Mouse (Mus musculus): ENCODE measurements at regions not wholly inside any gene's neighbourhood (a gene's known extent, or its start where the extent isn't known, plus 50 kb on each side); places are given as distances from the start of the nearest gene placed in this dataset.

DNA sequence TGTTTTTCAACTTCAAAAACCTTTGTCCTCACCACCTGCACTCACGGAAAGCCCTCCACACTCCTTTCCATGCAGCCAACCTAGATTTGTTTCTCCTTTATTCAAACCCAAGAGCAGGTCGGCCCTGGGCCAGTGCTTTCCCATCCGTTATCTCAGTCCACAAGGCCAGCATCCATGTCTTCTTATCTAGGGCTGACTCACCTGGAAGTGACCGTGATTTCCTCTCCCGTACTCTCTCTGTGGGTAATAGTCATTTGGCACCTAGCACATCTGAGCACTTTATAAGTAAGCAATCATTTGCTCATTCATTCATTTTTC, 106.2 kb downstream of the Rassf10 start:
- no peak for DNase-seq (ENCODE audit: low spot score in 2 of 2)

DNA sequence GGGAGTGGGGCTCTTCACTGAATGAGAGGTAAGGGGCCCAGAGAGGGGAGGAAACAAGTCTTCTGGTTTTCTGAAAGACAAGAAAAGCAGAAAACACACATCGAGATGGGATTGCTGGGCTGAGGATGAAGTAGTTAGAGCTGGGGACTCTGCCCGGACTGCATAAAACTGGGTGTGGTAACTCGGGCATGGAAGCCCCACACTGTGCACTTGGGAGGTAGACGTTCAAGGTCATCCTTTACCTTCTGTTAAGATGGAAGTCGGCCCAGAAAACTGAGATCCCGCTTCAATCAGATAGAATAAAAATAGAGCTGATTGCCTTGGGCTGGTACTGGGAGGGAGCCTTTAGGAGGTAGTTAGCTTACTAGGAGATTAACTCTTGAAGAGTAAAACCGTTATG, 107.2 kb downstream of the Rassf10 start:
- no peak for DNase-seq (ENCODE audit: low spot score in 2 of 2)

DNA sequence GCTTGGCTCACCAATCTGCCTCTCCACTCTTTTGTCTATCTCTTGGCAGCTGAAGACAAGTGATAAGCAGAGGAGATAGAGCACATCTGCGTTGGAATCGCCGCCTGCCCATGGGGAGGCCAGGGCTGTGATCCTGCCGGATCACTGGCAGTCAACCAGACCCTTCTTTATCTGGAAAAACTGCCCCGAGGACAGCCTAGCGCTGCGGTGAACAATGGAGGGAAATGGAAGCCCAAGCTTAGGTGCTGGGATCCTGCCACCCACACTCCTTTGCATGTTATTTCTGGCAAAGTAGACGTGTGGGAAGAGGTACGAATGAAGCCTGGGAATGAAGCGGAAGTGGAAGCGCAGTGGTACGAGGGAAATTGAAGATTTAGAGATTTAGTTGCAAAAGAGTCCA, 112.8 kb downstream of the Rassf10 start:
- DNase-seq (ENCODE audit: low spot score in 2 of 2) = no peak

DNA sequence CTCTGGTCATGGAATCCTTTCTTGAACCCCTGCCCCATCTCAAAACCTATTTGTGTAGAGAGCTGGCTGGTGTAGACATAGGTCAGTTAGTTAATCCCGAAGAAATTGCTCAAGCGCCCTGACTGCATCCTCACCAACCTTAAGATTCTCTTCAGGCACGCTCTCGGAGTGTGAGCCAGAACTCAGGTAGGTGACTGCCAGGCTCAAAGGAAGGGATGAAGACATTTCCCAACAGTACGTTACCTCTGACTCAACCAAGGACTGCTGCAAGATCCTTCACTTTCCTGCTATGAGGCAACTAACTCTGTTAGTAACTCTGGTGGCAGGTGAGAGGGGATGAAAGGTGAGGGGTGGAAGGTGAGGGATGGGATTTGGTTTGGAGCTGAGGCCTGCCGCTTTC, 114.5 kb downstream of the Rassf10 start:
- DNase-seq (ENCODE audit: low spot score in 2 of 2) = no peak

DNA sequence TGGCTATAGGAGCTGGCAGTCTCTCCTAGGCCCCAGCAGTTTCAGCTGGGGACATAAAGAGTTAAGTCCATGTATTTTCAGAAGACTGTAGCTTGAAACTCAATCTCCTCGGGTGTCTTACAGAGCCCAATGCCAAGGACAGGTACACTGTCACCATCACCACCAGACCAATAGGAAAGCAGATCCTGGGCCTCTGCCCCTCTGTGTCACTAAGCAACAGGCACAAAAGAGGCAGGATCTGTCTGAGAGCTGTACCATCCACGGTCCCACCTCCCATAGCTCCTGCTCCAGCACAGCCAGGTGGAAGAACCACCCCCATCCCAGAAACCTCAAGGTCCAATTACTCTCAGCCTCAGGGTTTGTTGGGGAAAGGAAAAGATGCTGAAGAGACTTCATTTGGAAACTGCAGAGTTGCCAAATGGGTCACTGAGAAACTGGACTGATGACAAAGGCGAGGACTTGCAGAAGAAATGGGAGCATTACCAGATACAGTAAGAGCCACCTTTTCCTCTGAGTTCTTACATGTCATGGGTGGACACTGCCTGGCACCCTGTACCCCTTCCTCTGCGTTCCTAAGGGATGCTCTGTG, 115.7 kb downstream of the Rassf10 start:
- DNase-seq (ENCODE audit: low spot score in 2 of 2) = no peak

DNA sequence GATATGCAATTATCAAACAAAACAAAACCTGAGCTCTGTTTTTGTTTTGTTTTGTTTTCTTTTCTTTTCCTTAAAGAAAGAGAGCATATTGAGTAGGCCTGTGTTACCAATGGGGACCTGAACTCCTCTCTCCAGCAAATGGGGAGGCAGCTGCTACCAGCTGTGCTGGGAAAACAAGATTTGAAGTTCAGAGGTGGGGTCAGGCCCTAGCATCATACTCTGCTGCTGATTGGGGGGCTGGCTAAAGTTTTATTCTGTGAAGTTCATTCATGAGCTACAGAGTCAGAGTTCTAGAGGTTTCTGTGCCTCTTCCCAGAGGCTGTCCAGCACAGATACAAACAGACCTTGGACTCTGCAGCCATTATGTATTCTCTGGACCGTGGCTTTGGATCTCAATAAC, 117.7 kb downstream of the Rassf10 start:
- DNase-seq (ENCODE audit: low spot score in 2 of 2) = no peak

DNA sequence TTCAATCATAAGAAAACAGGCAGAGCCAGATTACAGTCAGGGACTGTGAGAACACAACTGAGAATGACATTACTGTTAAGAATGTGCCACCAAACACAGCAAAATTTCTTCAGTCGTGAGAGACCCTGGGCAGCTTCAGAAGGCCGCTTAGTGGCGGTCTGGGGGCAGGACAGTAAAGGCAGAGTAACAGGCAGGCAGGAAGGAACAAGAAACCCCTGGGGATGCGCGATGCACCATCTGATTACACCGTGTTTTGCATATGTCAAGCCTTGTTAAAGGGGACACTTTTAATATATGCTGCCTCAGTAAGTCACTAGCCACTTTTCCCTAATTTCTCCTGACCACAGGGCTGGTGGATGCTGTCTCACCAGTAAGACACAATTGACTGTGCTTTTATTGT, 120.0 kb downstream of the Rassf10 start:
- DNase-seq (ENCODE audit: low spot score in 2 of 2) = no peak

DNA sequence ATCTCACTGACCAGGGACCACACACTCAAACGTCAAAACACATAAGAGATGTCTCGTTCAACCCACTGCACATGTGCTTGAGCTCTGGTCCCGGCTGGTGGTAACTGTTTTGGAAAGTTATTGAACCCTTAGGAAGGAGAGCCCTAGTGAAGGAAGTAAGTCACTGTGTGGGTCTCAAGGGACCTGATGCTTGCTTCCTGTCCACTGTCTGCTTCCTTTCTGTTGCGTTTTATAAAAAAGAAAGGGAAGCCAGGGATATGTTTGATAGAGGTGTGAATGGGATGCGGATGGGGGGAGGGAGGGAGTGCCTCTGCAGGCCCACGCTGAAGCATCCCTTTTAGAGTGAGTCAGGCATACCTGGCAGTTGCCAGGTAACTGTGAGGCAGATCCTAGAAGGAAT, 121.6 kb downstream of the Rassf10 start:
- no peak for DNase-seq (ENCODE audit: low spot score in 2 of 2)

DNA sequence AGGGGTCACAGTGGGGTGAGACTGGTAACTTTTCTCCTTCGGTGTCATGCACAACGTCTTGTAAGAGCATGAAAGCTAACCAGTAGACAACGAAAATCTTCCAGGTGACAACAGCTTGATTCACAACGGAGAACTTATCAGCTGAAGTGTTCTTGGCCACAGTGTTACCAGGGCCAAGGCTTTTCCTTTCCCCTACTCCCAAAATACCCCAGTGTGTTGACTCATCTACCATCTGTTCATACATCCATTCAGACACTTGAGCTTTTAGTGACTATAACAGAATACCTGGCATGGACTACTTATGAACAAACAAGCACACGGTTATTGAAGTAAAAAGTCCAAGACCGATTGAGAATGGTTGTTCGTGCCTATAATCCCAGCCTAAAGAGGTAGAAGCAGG, 122.5 kb downstream of the Rassf10 start:
- no peak for DNase-seq (ENCODE audit: low spot score in 2 of 2)

DNA sequence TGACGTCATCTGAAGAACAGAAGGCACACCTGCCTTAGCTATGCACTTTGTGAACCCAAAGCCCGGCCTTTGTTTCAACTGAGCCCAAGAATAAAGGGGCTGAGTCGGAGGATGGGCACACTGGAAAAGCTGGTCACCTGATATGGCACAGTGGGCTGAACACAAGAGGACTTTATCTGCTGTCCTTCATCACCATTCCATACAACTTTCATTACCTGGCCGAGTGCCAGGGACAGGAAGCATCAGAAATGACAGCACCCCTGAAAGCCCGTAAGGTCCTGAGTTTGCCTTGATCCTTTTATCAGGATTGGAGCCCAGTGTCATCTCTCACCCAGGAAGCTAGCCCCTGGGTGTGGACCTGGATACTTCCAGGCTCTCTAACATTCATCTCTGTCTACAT, 126.1 kb upstream of the Arntl start:
- no peak for DNase-seq (ENCODE audit: low spot score in 2 of 2)

DNA sequence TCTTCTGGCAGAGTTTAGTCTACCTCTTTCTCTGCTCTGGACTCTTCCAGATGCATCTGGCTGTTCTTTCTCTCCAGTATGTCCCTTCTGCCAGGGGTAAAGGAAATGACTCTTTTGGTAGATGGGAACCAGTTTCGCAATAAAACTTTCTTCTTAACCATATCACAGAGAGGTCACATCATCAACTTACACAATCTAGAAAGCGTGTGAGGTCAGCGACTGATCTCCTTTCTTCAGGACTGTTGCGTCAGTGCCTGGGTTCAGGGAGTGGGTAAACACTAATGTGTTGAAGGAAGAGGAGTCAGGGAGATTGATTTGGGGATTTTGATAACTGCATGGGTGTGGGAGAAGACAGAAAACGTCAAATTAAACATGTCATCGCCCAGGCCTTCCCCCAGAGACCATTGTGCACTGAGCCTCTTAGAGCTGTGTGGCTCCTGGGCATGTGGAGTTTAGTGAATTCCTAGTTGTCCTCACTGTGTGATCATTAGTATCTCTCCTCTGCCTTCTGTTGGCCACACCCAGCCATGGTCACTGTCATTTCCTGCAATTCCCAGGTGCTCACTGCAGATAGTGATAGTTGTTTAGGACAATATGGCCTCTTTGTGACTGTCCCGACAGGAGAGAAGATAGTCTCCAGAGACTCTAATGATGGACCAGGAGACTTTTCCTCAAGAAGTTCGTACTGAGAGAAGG, 122.2 kb upstream of the Arntl start:
- no peak for DNase-seq (ENCODE audit: low spot score in 2 of 2)

DNA sequence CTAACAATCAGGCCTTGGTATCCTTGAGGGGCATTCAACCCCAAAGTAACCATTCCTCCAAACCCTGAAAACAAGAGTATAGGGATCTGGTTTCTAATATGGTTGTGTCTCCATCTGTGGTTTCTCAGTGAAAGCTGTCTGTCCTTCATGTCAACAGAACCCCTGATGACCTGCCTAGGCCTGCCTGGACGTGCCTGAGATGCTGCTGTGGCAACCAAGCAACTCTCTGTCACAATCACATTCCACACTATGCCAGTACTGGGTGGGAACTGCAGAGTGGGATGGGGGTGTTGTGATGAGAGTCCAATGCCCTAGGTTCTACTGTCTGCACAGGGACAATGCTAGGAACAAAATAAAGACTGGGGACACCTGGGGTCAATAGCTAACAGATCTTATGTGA, 121.1 kb upstream of the Arntl start:
- no peak for DNase-seq (ENCODE audit: low spot score in 2 of 2)

DNA sequence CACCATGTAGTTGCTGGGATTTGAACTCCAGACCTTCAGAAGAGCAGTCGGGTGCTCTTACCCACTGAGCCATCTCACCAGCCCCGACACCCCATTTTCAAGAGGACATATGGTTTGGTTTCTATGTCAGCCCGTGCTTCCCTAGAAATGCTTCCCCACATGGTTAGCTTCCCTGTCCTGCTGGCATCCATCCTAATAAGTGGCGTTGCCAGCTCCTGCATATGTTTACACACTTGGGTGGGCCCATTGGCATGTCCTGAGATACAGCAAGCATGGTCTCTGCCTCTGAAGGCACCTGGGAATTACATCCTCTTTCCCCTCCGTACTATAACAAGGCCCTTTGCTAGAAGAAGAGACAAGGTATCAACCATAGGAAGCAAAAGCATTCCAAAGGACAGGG, 119.6 kb upstream of the Arntl start:
- DNase-seq (ENCODE audit: low spot score in 2 of 2) = no peak

DNA sequence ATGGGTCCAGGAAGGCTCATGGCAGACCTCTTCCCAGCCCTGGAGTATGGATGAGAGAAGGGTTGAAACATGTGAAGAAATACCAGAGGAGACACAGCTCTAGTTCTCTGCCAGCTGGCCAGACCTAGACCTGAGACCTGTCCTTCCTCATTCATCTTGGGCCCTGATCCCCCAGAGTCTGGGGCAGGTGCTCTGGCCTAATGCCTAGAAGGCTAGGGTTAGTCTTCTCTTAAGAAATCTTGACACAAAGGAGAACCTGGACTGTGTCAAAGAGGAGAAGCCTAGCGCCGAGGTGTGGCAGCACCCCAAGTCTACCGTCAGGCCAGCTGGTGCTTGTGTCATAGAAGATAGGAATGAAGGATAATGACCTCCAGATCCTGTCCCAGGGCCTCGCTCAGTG, 118.2 kb upstream of the Arntl start:
- DNase-seq (ENCODE audit: low spot score in 2 of 2) = no peak

DNA sequence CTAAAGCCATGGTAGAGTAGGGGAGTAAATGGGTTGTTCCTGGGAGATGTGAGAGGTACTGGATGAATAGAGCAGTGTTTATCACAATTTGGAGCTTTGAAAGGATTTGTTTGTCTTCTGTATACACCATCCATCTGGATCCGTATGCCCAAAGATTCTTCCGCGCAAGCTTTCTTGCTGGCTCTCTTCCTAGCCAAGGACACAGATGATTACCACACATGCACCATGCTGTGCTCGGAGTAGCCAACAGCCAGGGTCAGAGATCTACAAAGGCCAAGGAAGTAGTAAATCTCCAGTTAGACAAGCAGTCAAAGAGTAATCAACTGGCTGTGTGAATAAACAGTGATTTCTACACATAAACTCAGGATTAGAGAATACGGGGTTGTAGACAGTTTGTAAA, 113.3 kb upstream of the Arntl start:
- DNase-seq (ENCODE audit: low spot score in 2 of 2) = no peak

DNA sequence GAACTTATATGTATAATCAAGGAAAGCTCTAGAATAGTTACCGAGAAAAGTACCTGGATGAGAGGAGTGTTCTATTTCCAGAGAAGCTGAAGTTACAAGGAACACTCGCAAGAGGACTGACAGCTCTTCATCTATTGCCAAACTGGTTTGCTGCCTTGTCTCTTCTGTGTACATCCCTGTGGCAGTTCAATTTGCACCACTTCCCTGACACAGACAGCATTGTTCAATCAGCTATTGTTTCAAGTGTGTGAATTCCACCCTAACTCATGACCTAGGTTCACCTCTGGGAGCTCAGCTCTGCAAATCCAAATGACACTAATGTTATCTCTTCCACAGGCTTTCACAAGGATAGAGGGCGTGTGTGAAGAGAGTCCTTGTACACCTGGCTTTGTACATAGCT, 112.2 kb upstream of the Arntl start:
- no peak for DNase-seq (ENCODE audit: low spot score in 2 of 2)

DNA sequence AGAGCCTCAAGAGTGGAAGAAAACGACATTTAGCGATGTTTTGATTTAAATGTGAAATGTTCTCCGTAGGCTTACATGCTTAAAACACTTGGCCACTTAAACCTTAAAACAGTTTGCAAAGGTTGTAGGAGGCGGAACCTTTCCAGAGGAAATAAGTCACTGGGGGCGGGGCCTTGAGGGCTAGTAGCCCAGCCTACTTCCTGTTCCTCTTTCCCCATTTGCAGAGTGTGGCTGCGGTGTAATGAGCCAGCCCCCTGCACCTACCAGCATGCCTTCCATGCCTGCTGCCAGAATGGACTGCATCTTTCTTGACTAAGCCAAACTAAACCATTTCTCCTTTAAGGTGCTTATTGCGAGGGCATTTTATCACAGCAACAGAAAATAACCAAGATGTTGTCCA, 103.0 kb upstream of the Arntl start:
- DNase-seq (ENCODE audit: low spot score in 2 of 2) = no peak

DNA sequence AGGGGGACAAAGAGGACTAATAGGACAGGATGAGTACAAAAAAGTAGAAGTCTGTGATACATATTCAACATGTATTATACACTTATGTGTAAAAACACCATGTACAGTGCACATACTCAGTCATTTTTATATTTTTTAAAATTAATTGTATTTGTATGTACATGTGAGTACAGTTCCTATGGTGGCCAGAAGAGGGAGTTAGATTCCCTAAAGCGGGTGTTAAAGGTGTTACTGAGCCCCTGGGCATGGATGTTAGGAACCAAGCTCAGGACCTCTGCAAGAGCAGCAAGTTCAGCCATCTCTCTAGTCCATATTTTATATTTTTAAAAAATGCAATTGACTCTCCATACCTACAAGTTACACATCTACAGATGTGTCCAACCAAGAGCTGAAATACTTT, 101.9 kb upstream of the Arntl start:
- DNase-seq (ENCODE audit: low spot score in 2 of 2) = no peak

DNA sequence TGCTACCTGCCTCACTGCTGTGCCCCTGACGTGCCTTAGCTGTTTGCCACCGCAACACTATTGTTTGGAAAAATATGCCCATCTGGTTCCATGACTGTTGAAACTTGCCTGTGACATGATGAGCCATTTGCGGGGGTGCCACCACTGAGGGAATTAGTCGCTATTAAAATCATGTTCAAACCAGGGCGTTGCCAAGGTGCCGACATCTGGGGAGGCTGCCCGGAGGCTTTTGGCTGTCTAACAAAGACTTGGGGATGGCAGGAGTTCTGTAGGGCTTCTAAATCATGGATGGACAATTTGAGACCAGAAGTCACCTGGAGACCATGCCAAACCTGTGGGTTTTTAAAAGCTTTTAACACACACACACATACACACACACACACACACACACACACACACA, 100.5 kb upstream of the Arntl start:
- DNase-seq (ENCODE audit: low spot score in 2 of 2) = no peak

DNA sequence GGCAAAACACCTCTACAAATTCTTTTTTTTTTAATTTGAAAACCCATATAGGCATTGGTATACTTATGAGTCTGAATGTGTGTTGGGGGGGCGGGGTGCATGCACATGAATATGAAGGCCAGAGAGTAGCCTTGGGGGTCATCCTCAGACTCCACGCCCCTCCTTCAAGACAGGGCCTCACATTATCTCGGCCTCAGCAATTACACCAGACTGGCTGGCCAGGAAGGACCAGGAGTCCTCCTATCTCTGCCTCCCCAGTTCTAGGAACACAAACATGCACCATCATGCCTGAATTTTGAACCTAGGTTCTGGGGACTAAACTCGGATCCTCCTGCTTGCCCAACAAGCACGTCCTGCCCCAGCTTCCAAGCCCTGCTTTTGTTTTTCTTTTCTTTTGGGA, 99.3 kb upstream of the Arntl start:
- no peak for DNase-seq (ENCODE audit: low spot score in 2 of 2)

DNA sequence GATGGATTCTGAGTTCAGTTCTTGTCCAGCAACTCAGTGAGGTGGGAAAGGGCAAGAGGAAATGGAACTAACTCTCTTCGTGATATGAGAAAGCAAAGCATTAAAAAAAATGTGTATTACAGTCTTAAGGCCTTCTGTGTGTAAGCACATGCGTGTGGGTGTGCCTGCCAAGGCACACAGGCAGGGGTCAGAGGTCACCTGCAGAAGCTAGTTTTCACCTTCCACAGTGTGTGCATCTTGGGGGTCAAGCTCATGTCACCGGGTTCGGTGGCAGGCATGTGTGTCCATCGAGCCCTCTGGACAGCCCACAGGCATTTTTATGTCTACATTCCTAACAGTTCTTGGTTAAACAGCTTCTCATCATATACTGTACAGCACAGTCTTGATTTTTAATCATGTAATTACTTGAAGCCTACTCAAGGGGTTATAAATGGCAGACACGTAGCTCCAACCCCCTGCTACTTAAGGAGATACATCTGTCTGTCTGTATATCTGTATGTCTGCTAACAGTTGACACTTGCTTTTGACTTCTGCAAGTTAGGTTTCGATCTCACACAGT, 98.7 kb upstream of the Arntl start:
- no peak for DNase-seq (ENCODE audit: low spot score in 2 of 2)

DNA sequence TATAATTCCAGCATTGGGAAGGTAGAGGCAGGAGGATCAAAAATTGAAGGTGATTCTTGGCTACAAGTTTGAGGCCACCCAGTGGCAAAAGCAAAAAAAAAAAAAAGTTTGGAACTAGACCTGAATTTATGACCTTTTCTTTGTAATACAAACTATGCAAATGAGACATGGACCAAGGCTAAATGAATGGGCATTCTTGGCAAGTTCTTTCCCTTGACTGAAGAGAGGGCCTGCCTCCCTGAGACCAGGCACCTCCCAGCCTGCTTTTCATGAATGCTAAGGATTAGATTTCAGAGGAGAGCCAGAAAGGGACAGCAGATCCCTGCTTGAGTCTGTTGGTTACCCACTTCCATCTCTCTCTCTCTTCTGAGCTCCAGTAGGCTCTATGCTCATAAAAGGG, 97.8 kb upstream of the Arntl start:
- no peak for DNase-seq (ENCODE audit: low spot score in 2 of 2)

DNA sequence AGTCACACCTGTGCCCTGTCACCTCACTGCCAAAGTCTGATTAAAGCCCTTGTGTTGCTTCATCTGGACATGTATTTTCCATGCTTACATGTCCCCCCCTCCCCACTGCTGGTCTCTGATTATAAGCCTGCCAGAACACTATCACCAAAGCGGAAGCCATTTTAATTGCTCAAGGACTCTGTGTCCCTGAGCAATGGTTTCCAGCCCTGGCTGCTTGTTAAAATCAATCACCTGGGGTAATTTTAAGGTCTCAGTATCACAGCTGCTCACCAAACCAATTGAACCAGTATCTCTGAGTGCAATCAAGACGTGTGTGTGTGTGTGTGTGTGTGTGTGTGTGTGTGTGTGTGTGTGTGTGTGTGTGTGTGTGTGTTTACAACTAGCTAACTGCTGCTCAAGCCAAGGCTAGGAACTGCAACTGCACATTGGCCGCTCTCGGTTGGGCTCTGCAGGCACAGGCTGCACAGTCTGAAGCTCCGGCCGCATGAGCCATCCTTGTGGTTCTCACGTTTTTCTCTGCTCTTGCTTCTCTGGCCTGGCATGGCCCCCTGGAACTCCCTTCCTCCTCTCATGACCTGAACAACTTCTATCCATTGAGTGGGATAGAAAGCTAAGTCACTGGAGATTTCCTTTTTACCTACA, 96.3 kb upstream of the Arntl start:
- no peak for DNase-seq (ENCODE audit: low spot score in 2 of 2)
